Mouse (Mus musculus): ENCODE data around the gene Arsg. TPM values are rescaled to one million over a fixed set of nuclear protein-coding genes. Genes with fewer than 3 reads are reported as not detected.

Arsg gene
- polyA plus RNA-seq, 1 experiment from 2014 or later: 3.6 TPM

DNA sequence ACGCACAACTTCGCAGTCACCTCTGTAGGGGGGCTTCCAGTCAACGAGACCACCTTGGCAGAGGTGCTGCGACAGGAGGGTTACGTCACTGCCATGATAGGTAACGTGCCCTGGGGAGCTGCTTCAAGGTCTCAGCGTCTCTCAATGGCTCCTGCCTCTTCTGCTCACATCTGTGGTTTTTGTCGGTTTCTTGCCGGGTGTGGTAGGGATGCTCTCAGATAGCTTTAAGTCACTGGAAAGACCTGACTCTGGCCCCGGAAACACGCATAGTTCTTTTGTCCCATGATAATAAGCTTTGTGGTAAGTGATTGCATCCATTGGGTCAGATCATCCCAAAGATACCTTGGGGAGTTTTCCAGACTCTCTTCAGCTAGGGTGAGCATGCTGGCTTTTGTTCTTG, 44.2 kb downstream of the Arsg start:
- 82% methylated on average over 11 of the region's 11 CpGs for WGBS
- H3K36me3 ChIP-seq (ENCODE audit: control insufficient read depth, insufficient read depth): no peaks in the 10 kb centered on the region
- H3K4me2 ChIP-seq (ENCODE audit: low read depth, low read length): no peak overlapping the region
- no peaks in the 10 kb centered on the region for H3K27me3 ChIP-seq (ENCODE audit: control insufficient read depth, insufficient read depth, low read length)
- no peak for ATAC-seq (replicated peaks; ENCODE audit: extremely low read depth, insufficient read depth, low FRiP score)
- no peak overlapping the region for H3K4me3 ChIP-seq (ENCODE audit: low read length)
- H3K27ac ChIP-seq (ENCODE audit: low read length): no peak overlapping the region
- no peaks in the 10 kb centered on the region for H3K9me3 ChIP-seq (replicated peaks; ENCODE audit: control insufficient read depth, low read length)
- H3K4me1 ChIP-seq (ENCODE audit: control insufficient read depth, insufficient read depth, low read length): no peaks in the 10 kb centered on the region
- no peak overlapping the region for H3K9ac ChIP-seq (ENCODE audit: low read length)

DNA sequence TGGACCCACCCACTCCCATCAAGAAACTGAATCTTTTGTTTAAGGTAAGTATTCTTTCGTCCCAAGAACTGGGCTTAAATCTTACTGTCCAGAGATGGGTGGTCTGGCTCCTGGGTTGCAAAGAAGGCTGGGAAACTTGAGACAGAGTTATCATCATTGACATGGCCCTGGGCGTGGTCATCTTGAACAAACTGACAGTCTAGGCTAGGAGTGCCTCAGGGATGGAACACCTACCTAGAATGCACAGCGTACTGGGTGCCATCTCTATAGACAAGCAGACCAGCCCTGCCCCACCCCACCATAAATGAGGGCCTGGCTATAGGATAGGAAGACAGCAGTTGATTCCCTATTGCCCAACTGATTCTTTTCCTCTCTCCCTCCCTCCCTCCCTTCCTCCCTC, 44.6 kb downstream of the Arsg start:
- H3K4me1 ChIP-seq (ENCODE audit: control insufficient read depth, insufficient read depth, low read length): no peaks in the 10 kb centered on the region
- 84% methylated on average over 3 of the region's 3 CpGs for WGBS
- no peaks in the 10 kb centered on the region for H3K9me3 ChIP-seq (replicated peaks; ENCODE audit: control insufficient read depth, low read length)
- H3K4me3 ChIP-seq (ENCODE audit: low read length): no peak overlapping the region
- no peaks in the 10 kb centered on the region for H3K36me3 ChIP-seq (ENCODE audit: control insufficient read depth, insufficient read depth)
- H3K9ac ChIP-seq (ENCODE audit: low read length): no peak overlapping the region
- no peaks in the 10 kb centered on the region for H3K27me3 ChIP-seq (ENCODE audit: control insufficient read depth, insufficient read depth, low read length)
- no peak overlapping the region for H3K4me2 ChIP-seq (ENCODE audit: low read depth, low read length)
- no peak overlapping the region for H3K27ac ChIP-seq (ENCODE audit: low read length)
- no peak for ATAC-seq (replicated peaks; ENCODE audit: extremely low read depth, insufficient read depth, low FRiP score)

DNA sequence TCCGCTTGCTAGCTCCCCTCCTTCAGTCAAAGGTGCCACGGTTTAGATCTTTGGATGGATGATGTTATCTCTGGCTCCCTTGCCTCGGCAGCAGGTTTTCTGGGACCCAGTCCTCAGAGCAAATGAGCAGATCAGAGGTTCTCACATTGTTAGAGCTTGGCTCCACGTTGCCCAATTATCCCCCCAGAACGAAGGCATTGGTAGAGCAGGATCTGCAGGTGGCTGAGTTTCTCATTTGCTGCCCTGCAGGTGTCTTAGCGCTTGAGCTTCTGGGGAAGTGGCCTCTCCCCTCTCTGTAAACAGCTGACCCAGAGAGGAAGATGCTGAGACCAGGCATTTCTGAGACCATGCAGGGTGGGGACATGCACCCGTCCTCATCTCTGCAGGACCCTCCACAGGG, 47.8 kb downstream of the Arsg start:
- no peaks in the 10 kb centered on the region for H3K36me3 ChIP-seq (ENCODE audit: control insufficient read depth, insufficient read depth)
- H3K27ac ChIP-seq (ENCODE audit: low read length): no peak overlapping the region
- H3K4me3 ChIP-seq (ENCODE audit: low read length): no peak overlapping the region
- H3K27me3 ChIP-seq (ENCODE audit: control insufficient read depth, insufficient read depth, low read length): no peaks in the 10 kb centered on the region
- H3K9me3 ChIP-seq (replicated peaks; ENCODE audit: control insufficient read depth, low read length): no peaks in the 10 kb centered on the region
- ATAC-seq (replicated peaks; ENCODE audit: extremely low read depth, insufficient read depth, low FRiP score): no peak
- H3K9ac ChIP-seq (ENCODE audit: low read length): no peak overlapping the region
- WGBS: 41% methylated on average over 7 of the region's 7 CpGs
- no peak overlapping the region for H3K4me2 ChIP-seq (ENCODE audit: low read depth, low read length)
- no peaks in the 10 kb centered on the region for H3K4me1 ChIP-seq (ENCODE audit: control insufficient read depth, insufficient read depth, low read length)

DNA sequence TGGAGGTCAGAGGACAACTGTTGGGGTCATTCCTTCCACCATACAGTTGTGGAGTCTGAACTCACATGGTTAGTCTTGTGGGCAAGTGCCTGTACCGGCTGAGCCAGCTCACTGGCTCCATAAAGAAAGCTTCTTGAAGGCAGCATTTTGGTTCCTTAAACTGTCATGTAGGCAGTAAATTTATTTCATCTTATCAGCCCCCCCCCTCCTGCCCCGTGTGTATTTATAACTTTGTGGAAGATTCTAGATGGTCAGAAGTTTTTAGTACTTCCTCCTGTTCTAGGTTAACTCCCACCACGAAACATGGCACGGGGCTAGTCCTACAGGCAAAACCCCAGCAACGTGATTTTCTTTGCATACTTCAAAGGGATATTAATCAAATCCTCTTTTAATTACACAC, 51.7 kb downstream of the Arsg start:
- Histone ChIP-seq H3K36me3 (ENCODE audit: control insufficient read depth, insufficient read depth) (no peaks in the 10 kb centered on the region), H3K27ac (ENCODE audit: low read length) (no peak overlapping the region), H3K27me3 (ENCODE audit: control insufficient read depth, insufficient read depth, low read length) (no peaks in the 10 kb centered on the region), H3K4me2 (ENCODE audit: low read depth, low read length) (no peak overlapping the region), H3K9ac (ENCODE audit: low read length) (no peak overlapping the region), H3K9me3 (replicated peaks; ENCODE audit: control insufficient read depth, low read length) (no peaks in the 10 kb centered on the region), H3K4me3 (ENCODE audit: low read length) (no peak overlapping the region), H3K4me1 (ENCODE audit: control insufficient read depth, insufficient read depth, low read length) (no peaks in the 10 kb centered on the region)
- 75% methylated on average over 5 of the region's 5 CpGs for WGBS
- no peak for ATAC-seq (replicated peaks; ENCODE audit: extremely low read depth, insufficient read depth, low FRiP score)

DNA sequence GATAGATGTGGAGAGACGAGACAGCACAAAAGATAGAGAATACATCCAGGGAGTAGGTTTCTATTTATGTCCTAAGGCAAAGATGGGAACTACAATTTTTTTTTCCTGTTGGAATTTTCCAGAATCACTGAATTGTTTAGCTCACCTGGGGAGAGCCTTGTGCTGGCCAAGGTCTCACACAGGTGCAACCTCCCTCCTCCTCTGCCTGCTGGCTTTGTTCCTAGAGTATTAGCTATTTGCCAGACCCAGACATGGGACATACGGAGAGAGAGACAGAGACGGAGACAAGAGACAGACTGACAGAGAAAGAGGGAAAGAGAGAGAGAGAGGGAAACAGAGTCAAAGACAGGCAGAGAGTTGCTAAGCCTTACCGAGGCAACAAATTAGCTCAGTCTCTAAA, 52.4 kb downstream of the Arsg start:
- H3K27ac ChIP-seq (ENCODE audit: low read length): no peak overlapping the region
- no peak overlapping the region for H3K9ac ChIP-seq (ENCODE audit: low read length)
- H3K4me1 ChIP-seq (ENCODE audit: control insufficient read depth, insufficient read depth, low read length): no peaks in the 10 kb centered on the region
- no peaks in the 10 kb centered on the region for H3K27me3 ChIP-seq (ENCODE audit: control insufficient read depth, insufficient read depth, low read length)
- H3K9me3 ChIP-seq (replicated peaks; ENCODE audit: control insufficient read depth, low read length): no peaks in the 10 kb centered on the region
- H3K36me3 ChIP-seq (ENCODE audit: control insufficient read depth, insufficient read depth): no peaks in the 10 kb centered on the region
- 87% methylated on average over 4 of the region's 4 CpGs for WGBS
- ATAC-seq (replicated peaks; ENCODE audit: extremely low read depth, insufficient read depth, low FRiP score): no peak
- H3K4me2 ChIP-seq (ENCODE audit: low read depth, low read length): no peak overlapping the region
- H3K4me3 ChIP-seq (ENCODE audit: low read length): no peak overlapping the region

DNA sequence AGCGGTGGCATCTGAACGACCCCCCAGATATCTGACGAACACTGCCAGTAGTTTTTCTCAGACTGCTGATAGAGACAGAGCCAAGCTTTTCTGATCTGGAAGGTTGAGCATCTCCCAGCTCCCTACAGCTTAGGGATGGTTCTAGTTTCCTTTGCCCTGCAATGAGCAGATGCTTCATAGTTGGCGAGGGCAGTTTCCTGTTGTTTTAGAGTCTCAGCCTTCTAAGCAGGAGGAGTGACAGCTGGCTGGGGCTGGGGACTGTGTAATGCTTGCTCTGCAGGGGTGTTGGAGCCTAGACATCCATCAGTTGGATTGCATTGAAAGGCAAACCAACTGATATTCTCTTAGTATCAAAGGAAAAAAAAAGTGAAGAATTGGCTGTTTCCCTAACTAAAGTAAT, 56.9 kb downstream of the Arsg start:
- no peaks in the 10 kb centered on the region for H3K9me3 ChIP-seq (replicated peaks; ENCODE audit: control insufficient read depth, low read length)
- H3K27ac ChIP-seq (ENCODE audit: low read length): no peak overlapping the region
- H3K36me3 ChIP-seq (ENCODE audit: control insufficient read depth, insufficient read depth): no peaks in the 10 kb centered on the region
- no peak overlapping the region for H3K9ac ChIP-seq (ENCODE audit: low read length)
- H3K4me2 ChIP-seq (ENCODE audit: low read depth, low read length): no peak overlapping the region
- H3K4me1 ChIP-seq (ENCODE audit: control insufficient read depth, insufficient read depth, low read length): no peaks in the 10 kb centered on the region
- 79% methylated on average over 4 of the region's 4 CpGs for WGBS
- H3K4me3 ChIP-seq (ENCODE audit: low read length): no peak overlapping the region
- no peaks in the 10 kb centered on the region for H3K27me3 ChIP-seq (ENCODE audit: control insufficient read depth, insufficient read depth, low read length)
- no peak for ATAC-seq (replicated peaks; ENCODE audit: extremely low read depth, insufficient read depth, low FRiP score)

DNA sequence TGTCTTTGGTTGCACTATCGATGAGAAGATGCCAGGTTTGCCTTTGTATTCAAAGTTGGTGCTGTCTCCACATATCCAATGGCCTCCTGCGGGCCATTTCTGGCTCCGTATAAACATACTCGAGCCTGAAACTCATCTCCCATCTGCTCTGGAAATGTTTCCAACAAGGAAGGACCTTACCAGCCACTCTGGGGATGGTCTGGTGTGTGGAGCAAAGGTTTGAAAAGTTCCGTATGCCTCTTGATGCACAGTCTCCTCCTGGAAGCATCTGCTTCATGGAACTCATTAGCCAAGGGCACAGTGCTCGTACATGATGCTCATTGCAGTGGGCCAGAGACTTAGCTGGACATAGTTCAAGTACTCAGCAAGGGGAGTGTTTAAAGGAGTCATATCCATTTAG, 62.8 kb downstream of the Arsg start:
- no peak overlapping the region for H3K4me3 ChIP-seq (ENCODE audit: low read length)
- H3K9me3 ChIP-seq (replicated peaks; ENCODE audit: control insufficient read depth, low read length): no peaks in the 10 kb centered on the region
- no peak for ATAC-seq (replicated peaks; ENCODE audit: extremely low read depth, insufficient read depth, low FRiP score)
- no peaks in the 10 kb centered on the region for H3K27me3 ChIP-seq (ENCODE audit: control insufficient read depth, insufficient read depth, low read length)
- no peak overlapping the region for H3K4me2 ChIP-seq (ENCODE audit: low read depth, low read length)
- H3K4me1 ChIP-seq (ENCODE audit: control insufficient read depth, insufficient read depth, low read length): no peaks in the 10 kb centered on the region
- no peaks in the 10 kb centered on the region for H3K36me3 ChIP-seq (ENCODE audit: control insufficient read depth, insufficient read depth)
- H3K27ac ChIP-seq (ENCODE audit: low read length): no peak overlapping the region
- 89% methylated on average over 6 of the region's 6 CpGs for WGBS
- no peak overlapping the region for H3K9ac ChIP-seq (ENCODE audit: low read length)

DNA sequence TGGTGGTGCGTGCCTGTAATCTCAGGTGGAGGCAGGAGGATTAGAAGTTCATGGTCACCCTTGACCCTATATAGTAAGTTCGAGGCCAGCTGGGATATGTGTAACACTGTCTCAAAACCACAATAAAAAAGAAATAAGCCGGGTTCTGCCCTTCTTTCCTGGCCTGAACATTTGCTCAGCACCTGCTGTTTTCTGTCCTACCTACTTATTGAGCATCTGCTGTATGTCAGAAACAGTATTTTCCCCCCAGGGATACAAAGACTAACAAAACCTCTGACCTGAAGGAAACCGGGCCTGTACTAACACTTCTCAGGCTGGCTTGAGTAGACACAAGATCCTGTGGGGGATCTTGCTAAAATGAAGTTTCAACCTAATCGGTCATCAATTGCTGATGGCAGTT, 63.8 kb downstream of the Arsg start:
- Histone ChIP-seq H3K9ac (ENCODE audit: low read length) (no peak overlapping the region), H3K27me3 (ENCODE audit: control insufficient read depth, insufficient read depth, low read length) (no peaks in the 10 kb centered on the region), H3K9me3 (replicated peaks; ENCODE audit: control insufficient read depth, low read length) (no peaks in the 10 kb centered on the region), H3K4me3 (ENCODE audit: low read length) (no peak overlapping the region), H3K4me2 (ENCODE audit: low read depth, low read length) (no peak overlapping the region), H3K4me1 (ENCODE audit: control insufficient read depth, insufficient read depth, low read length) (no peaks in the 10 kb centered on the region), H3K36me3 (ENCODE audit: control insufficient read depth, insufficient read depth) (no peaks in the 10 kb centered on the region), H3K27ac (ENCODE audit: low read length) (no peak overlapping the region)
- WGBS: 75% methylated on average over 5 of the region's 5 CpGs
- no peak for ATAC-seq (replicated peaks; ENCODE audit: extremely low read depth, insufficient read depth, low FRiP score)

DNA sequence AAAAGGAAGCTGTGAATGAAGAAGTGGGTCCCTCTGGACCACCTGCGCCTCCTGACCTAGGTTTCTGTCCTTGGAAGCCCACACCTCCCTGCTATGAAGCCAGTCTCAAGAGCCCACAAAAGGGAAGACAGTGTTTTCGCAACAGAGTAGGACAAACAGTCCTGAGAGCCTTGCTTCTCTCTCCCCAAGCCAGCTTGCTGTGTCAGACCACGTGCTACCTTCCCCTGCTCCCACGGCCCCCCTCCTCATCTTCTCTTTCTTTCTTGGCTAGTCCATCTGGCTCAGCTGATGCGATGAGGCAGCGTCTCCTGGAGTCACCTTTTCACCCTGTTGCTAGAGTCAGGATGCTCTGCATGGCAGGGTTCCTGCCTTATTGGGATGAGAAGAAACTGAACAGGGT, 66.1 kb downstream of the Arsg start:
- ATAC-seq (replicated peaks; ENCODE audit: extremely low read depth, insufficient read depth, low FRiP score): no peak
- H3K36me3 ChIP-seq (ENCODE audit: control insufficient read depth, insufficient read depth): no peaks in the 10 kb centered on the region
- no peak overlapping the region for H3K27ac ChIP-seq (ENCODE audit: low read length)
- WGBS: 43% methylated on average over 6 of the region's 6 CpGs
- no peaks in the 10 kb centered on the region for H3K27me3 ChIP-seq (ENCODE audit: control insufficient read depth, insufficient read depth, low read length)
- H3K9me3 ChIP-seq (replicated peaks; ENCODE audit: control insufficient read depth, low read length): no peaks in the 10 kb centered on the region
- no peak overlapping the region for H3K4me3 ChIP-seq (ENCODE audit: low read length)
- no peak overlapping the region for H3K9ac ChIP-seq (ENCODE audit: low read length)
- no peak overlapping the region for H3K4me2 ChIP-seq (ENCODE audit: low read depth, low read length)
- no peaks in the 10 kb centered on the region for H3K4me1 ChIP-seq (ENCODE audit: control insufficient read depth, insufficient read depth, low read length)

DNA sequence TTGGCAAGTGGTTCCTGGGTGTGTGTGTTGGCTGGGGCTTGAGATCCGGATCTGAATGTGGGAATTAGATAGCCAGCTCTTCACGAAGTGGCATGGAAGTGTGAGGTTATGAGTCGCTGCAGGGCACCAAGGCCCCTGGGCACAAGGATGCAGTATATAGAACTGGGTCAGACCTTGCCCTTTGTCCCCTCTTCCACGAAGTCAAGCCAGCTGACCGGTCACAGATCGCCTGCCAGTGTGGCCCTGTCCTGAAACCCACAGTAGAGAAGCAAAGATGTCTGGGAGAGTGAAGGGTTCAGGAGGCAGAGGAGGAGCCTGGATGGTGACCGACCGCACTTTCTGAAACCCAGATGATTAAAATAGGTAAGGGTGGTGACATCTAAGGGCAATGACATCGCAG, 70.3 kb downstream of the Arsg start:
- 74% methylated on average over 9 of the region's 9 CpGs for WGBS
- Histone ChIP-seq H3K27me3 (ENCODE audit: control insufficient read depth, insufficient read depth, low read length) (no peaks in the 10 kb centered on the region), H3K9me3 (replicated peaks; ENCODE audit: control insufficient read depth, low read length) (no peaks in the 10 kb centered on the region), H3K4me1 (ENCODE audit: control insufficient read depth, insufficient read depth, low read length) (peaks cover 18% of the 10 kb centered on the region), H3K36me3 (ENCODE audit: control insufficient read depth, insufficient read depth) (no peaks in the 10 kb centered on the region), H3K9ac (ENCODE audit: low read length) (no peak overlapping the region), H3K27ac (ENCODE audit: low read length) (no peak overlapping the region), H3K4me2 (ENCODE audit: low read depth, low read length) (no peak overlapping the region), H3K4me3 (ENCODE audit: low read length) (no peak overlapping the region)
- no peak for ATAC-seq (replicated peaks; ENCODE audit: extremely low read depth, insufficient read depth, low FRiP score)

Measured in heart, embryonic 16.5 days (tissue).